Mouse (Mus musculus) liver, adult 2 months (tissue): ENCODE data around the gene Cftr.

ENCODE experiments used
- CTCF ChIP-seq: fragments of 200-500 bp; IDR thresholded peaks from 2 replicates; pipeline ENCODE4 v1.5.1; 2011; ENCODE audit warnings: low read depth, low read length, control low read depth
- POLR2A ChIP-seq: fragments of 200-500 bp; IDR thresholded peaks from 2 replicates; pipeline ENCODE4 v1.6.1; 2011; ENCODE audit warnings: low read length, control low read depth; ENCODE audit not compliant: insufficient read depth; ENCODE audit errors: extremely low read depth

DNA sequence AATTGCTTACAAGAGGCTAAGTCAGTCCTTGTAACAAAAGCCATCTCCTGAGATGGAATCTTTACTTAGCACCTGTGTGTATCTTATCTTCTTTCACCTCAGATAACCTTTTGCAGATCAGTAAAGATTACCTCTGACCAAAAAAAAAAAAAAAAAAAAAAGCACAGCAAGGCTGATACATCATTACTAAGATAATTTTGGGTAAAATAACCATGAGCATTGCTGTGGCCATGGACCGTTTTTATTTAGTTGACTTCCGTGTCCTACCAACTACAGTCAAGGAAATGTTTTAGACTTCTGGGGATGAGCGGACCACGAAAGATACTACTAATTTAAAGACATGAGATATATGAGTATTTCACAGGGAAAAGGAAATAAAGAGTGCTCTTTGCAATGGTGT lies 52.7 kb downstream of the Cftr start:
- TF ChIP-seq CTCF (no peak), POLR2A (no peak)
